Mouse (Mus musculus) testis, adult 2 months (tissue): ENCODE data around the gene Snx33.

Source experiments
- CTCF ChIP-seq: fragments of 200-500 bp; IDR thresholded peaks from 2 replicates; pipeline ENCODE4 v1.5.1; 2012; ENCODE audit warnings: low read depth, mild to moderate bottlenecking, inconsistent platforms, low read length, moderate library complexity; ENCODE audit not compliant: control insufficient read depth, insufficient read depth, insufficient replicate concordance
- POLR2A ChIP-seq: fragments of 200-500 bp; IDR thresholded peaks from 2 replicates; pipeline ENCODE4 v1.6.1; 2012; ENCODE audit warnings: low read depth, mild to moderate bottlenecking, inconsistent platforms, low read length, moderate library complexity; ENCODE audit not compliant: control insufficient read depth

DNA sequence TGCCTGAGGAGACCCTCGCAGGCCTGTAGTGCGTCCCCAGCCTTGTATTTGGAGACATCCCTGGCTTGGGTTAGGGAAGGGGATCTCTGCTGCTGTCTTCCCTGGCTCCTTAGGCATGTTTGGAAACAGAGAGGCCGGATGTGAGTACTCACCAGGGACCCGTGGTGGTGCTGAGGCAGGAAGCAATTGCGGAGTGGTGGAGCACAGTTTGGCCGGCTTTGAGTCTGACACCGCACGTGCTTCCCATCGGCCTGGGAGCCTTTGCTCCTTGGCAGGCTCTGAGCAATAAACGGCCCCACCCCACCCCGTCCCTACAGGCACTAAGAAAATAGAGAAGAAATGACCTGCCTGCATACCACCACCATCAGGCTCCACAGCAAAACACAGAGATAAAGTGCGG, 45.4 kb downstream of the Snx33 start:
- TF ChIP-seq CTCF (no peak), POLR2A (no peak)
